Mouse (Mus musculus): ENCODE measurements around the gene Sh3bp1.

GRCm38 (mm10) chr15:78930801-78931426, 31.3 kb downstream of the Sh3bp1 start:
- TF ChIP-seq POLR2A (IDR thresholded peaks at IDR 0.05; ENCODE audit: low read depth, low read length): no peak
- no peak for TF ChIP-seq CTCF (conservative IDR thresholded peaks at IDR 0.05; ENCODE audit: insufficient read depth, insufficient read length, low read depth, low read length)
